Mouse (Mus musculus): ENCODE results near the gene Pde1a. TPM values are rescaled to one million over a fixed set of nuclear protein-coding genes. Genes with fewer than 3 reads are reported as not detected.
"Not testable (repeated sequence)": the region's sequence is repeated elsewhere in the genome, so short reads cannot be mapped to it uniquely, and the experiment has no call there.

The Pde1a gene
- polyA plus RNA-seq, 1 experiment from 2014 or later, result 36.9 TPM

- H3K4me3 ChIP-seq (ENCODE audit: control insufficient read depth in 1 of 2, insufficient read depth in 1 of 2, low read depth in 1 of 2, low read length in 2 of 2), result no peak overlapping the region
- no peak for ATAC-seq (ENCODE audit: insufficient number of reproducible peaks, insufficient read depth, low FRiP score, low read depth)
- WGBS, result 90% methylated on average over 4 of the region's 4 CpGs
- H3K4me2 ChIP-seq (ENCODE audit: low read length), result no peak overlapping the region
- H3K9me3 ChIP-seq (ENCODE audit: control insufficient read depth, low read length), result no peaks in the 10 kb centered on the region
- H3K4me1 ChIP-seq (ENCODE audit: control insufficient read depth in 2 of 2, insufficient read depth in 2 of 2, low read length in 2 of 2), result no peaks in the 10 kb centered on the region
- no peak overlapping the region for H3K9ac ChIP-seq (ENCODE audit: low read length)
- no peaks in the 10 kb centered on the region for H3K27me3 ChIP-seq (ENCODE audit: control insufficient read depth, insufficient read depth, low read length)
- H3K27ac ChIP-seq (replicated peaks in 1 of 2; ENCODE audit: control insufficient read depth in 1 of 2, insufficient read depth in 1 of 2, low read depth in 2 of 2, low read length in 2 of 2), result no peak overlapping the region
- H3K36me3 ChIP-seq (ENCODE audit: control insufficient read depth, insufficient read depth, low read length), result no peaks in the 10 kb centered on the region
These were observed 246.0 kb downstream of the Pde1a start for GRCm38 (mm10) chr2:79883210-79883609.

- ATAC-seq (ENCODE audit: insufficient number of reproducible peaks, insufficient read depth, low FRiP score, low read depth), result no peak
- no peaks in the 10 kb centered on the region for H3K4me1 ChIP-seq (ENCODE audit: control insufficient read depth in 2 of 2, insufficient read depth in 2 of 2, low read length in 2 of 2)
- WGBS, result 37% methylated on average over 9 of the region's 9 CpGs
These were observed 263.8 kb downstream of the Pde1a start for GRCm38 (mm10) chr2:79865275-79865999.

GRCm38 (mm10) chr2:79856874-79857273, 272.4 kb downstream of the Pde1a start:
- Histone ChIP-seq H3K4me3 (ENCODE audit: control insufficient read depth in 1 of 2, insufficient read depth in 1 of 2, low read depth in 1 of 2, low read length in 2 of 2) (no peak overlapping the region), H3K27me3 (ENCODE audit: control insufficient read depth, insufficient read depth, low read length) (no peaks in the 10 kb centered on the region), H3K4me2 (ENCODE audit: low read length) (no peak overlapping the region), H3K9ac (ENCODE audit: low read length) (no peak overlapping the region), H3K4me1 (ENCODE audit: control insufficient read depth in 2 of 2, insufficient read depth in 2 of 2, low read length in 2 of 2) (no peaks in the 10 kb centered on the region), H3K9me3 (ENCODE audit: control insufficient read depth, low read length) (no peaks in the 10 kb centered on the region), H3K36me3 (ENCODE audit: control insufficient read depth, insufficient read depth, low read length) (no peaks in the 10 kb centered on the region), H3K27ac (replicated peaks in 1 of 2; ENCODE audit: control insufficient read depth in 1 of 2, insufficient read depth in 1 of 2, low read depth in 2 of 2, low read length in 2 of 2) (no peak overlapping the region)
- WGBS, result 63% methylated on average over 1 of the region's 1 CpGs
- no peak for ATAC-seq (ENCODE audit: insufficient number of reproducible peaks, insufficient read depth, low FRiP score, low read depth)

More at GRCm38 (mm10) chr2:79865275-79865999, 263.8 kb downstream of the Pde1a start:
- Histone ChIP-seq H3K9ac (ENCODE audit: low read length) (no peak overlapping the region), H3K4me3 (ENCODE audit: control insufficient read depth in 1 of 2, insufficient read depth in 1 of 2, low read depth in 1 of 2, low read length in 2 of 2) (no peak overlapping the region), H3K9me3 (ENCODE audit: control insufficient read depth, low read length) (no peaks in the 10 kb centered on the region), H3K27me3 (ENCODE audit: control insufficient read depth, insufficient read depth, low read length) (peaks cover 14% of the 10 kb centered on the region; the same call in 1 of the 2 replicates), H3K27ac (replicated peaks in 1 of 2; ENCODE audit: control insufficient read depth in 1 of 2, insufficient read depth in 1 of 2, low read depth in 2 of 2, low read length in 2 of 2) (no peak overlapping the region), H3K36me3 (ENCODE audit: control insufficient read depth, insufficient read depth, low read length) (no peaks in the 10 kb centered on the region), H3K4me2 (ENCODE audit: low read length) (no peak overlapping the region)

- 78% methylated on average over 13 of the region's 13 CpGs for WGBS
- H3K4me2 ChIP-seq (ENCODE audit: low read length); H3K4me3 ChIP-seq (ENCODE audit: control insufficient read depth in 1 of 2, insufficient read depth in 1 of 2, low read depth in 1 of 2, low read length in 2 of 2); ATAC-seq (ENCODE audit: insufficient number of reproducible peaks, insufficient read depth, low FRiP score, low read depth); H3K9ac ChIP-seq (ENCODE audit: low read length); H3K27ac ChIP-seq (replicated peaks in 1 of 2; ENCODE audit: control insufficient read depth in 1 of 2, insufficient read depth in 1 of 2, low read depth in 2 of 2, low read length in 2 of 2); H3K4me1 ChIP-seq (ENCODE audit: control insufficient read depth in 2 of 2, insufficient read depth in 2 of 2, low read length in 2 of 2); H3K36me3 ChIP-seq (ENCODE audit: control insufficient read depth, insufficient read depth, low read length); H3K9me3 ChIP-seq (ENCODE audit: control insufficient read depth, low read length); H3K27me3 ChIP-seq (ENCODE audit: control insufficient read depth, insufficient read depth, low read length): not testable (repeated sequence)
These were observed 281.9 kb downstream of the Pde1a start for GRCm38 (mm10) chr2:79847396-79847795.

- Histone ChIP-seq H3K4me1 (ENCODE audit: control insufficient read depth in 2 of 2, insufficient read depth in 2 of 2, low read length in 2 of 2) (no peaks in the 10 kb centered on the region), H3K4me3 (ENCODE audit: control insufficient read depth in 1 of 2, insufficient read depth in 1 of 2, low read depth in 1 of 2, low read length in 2 of 2) (no peak overlapping the region), H3K36me3 (ENCODE audit: control insufficient read depth, insufficient read depth, low read length) (no peaks in the 10 kb centered on the region), H3K9me3 (ENCODE audit: control insufficient read depth, low read length) (no peaks in the 10 kb centered on the region), H3K4me2 (ENCODE audit: low read length) (no peak overlapping the region), H3K9ac (ENCODE audit: low read length) (no peak overlapping the region), H3K27me3 (ENCODE audit: control insufficient read depth, insufficient read depth, low read length) (no peaks in the 10 kb centered on the region), H3K27ac (replicated peaks in 1 of 2; ENCODE audit: control insufficient read depth in 1 of 2, insufficient read depth in 1 of 2, low read depth in 2 of 2, low read length in 2 of 2) (no peak overlapping the region)
- no peak for ATAC-seq (ENCODE audit: insufficient number of reproducible peaks, insufficient read depth, low FRiP score, low read depth)
- WGBS, result 50% methylated on average over 5 of the region's 5 CpGs
These were observed 289.7 kb downstream of the Pde1a start for GRCm38 (mm10) chr2:79839513-79839912.

GRCm38 (mm10) chr2:79839090-79839489, 290.2 kb downstream of the Pde1a start:
- WGBS, result 83% methylated on average over 6 of the region's 6 CpGs
- Histone ChIP-seq H3K4me3 (ENCODE audit: control insufficient read depth in 1 of 2, insufficient read depth in 1 of 2, low read depth in 1 of 2, low read length in 2 of 2) (no peak overlapping the region), H3K4me2 (ENCODE audit: low read length) (no peak overlapping the region), H3K9me3 (ENCODE audit: control insufficient read depth, low read length) (no peaks in the 10 kb centered on the region), H3K4me1 (ENCODE audit: control insufficient read depth in 2 of 2, insufficient read depth in 2 of 2, low read length in 2 of 2) (no peaks in the 10 kb centered on the region), H3K27me3 (ENCODE audit: control insufficient read depth, insufficient read depth, low read length) (no peaks in the 10 kb centered on the region), H3K36me3 (ENCODE audit: control insufficient read depth, insufficient read depth, low read length) (no peaks in the 10 kb centered on the region), H3K27ac (replicated peaks in 1 of 2; ENCODE audit: control insufficient read depth in 1 of 2, insufficient read depth in 1 of 2, low read depth in 2 of 2, low read length in 2 of 2) (no peak overlapping the region), H3K9ac (ENCODE audit: low read length) (no peak overlapping the region)
- ATAC-seq (ENCODE audit: insufficient number of reproducible peaks, insufficient read depth, low FRiP score, low read depth), result no peak

GRCm38 (mm10) chr2:79825853-79826252, 303.4 kb downstream of the Pde1a start:
- no peak overlapping the region for H3K4me2 ChIP-seq (ENCODE audit: low read length)
- no peaks in the 10 kb centered on the region for H3K4me1 ChIP-seq (ENCODE audit: control insufficient read depth in 2 of 2, insufficient read depth in 2 of 2, low read length in 2 of 2)
- H3K36me3 ChIP-seq (ENCODE audit: control insufficient read depth, insufficient read depth, low read length), result no peaks in the 10 kb centered on the region
- no peak overlapping the region for H3K9ac ChIP-seq (ENCODE audit: low read length)
- ATAC-seq (ENCODE audit: insufficient number of reproducible peaks, insufficient read depth, low FRiP score, low read depth), result no peak
- H3K27ac ChIP-seq (replicated peaks in 1 of 2; ENCODE audit: control insufficient read depth in 1 of 2, insufficient read depth in 1 of 2, low read depth in 2 of 2, low read length in 2 of 2), result no peak overlapping the region
- no peaks in the 10 kb centered on the region for H3K27me3 ChIP-seq (ENCODE audit: control insufficient read depth, insufficient read depth, low read length)
- WGBS, result 85% methylated on average over 4 of the region's 4 CpGs
- H3K9me3 ChIP-seq (ENCODE audit: control insufficient read depth, low read length), result no peaks in the 10 kb centered on the region
- H3K4me3 ChIP-seq (ENCODE audit: control insufficient read depth in 1 of 2, insufficient read depth in 1 of 2, low read depth in 1 of 2, low read length in 2 of 2), result no peak overlapping the region

- Histone ChIP-seq H3K27me3 (ENCODE audit: control insufficient read depth, insufficient read depth, low read length) (no peaks in the 10 kb centered on the region), H3K9ac (ENCODE audit: low read length) (no peak overlapping the region), H3K36me3 (ENCODE audit: control insufficient read depth, insufficient read depth, low read length) (no peaks in the 10 kb centered on the region), H3K4me2 (ENCODE audit: low read length) (no peak overlapping the region), H3K9me3 (ENCODE audit: control insufficient read depth, low read length) (no peaks in the 10 kb centered on the region), H3K4me1 (ENCODE audit: control insufficient read depth in 2 of 2, insufficient read depth in 2 of 2, low read length in 2 of 2) (no peaks in the 10 kb centered on the region), H3K4me3 (ENCODE audit: control insufficient read depth in 1 of 2, insufficient read depth in 1 of 2, low read depth in 1 of 2, low read length in 2 of 2) (no peak overlapping the region), H3K27ac (replicated peaks in 1 of 2; ENCODE audit: control insufficient read depth in 1 of 2, insufficient read depth in 1 of 2, low read depth in 2 of 2, low read length in 2 of 2) (no peak overlapping the region)
- 79% methylated on average over 3 of the region's 3 CpGs for WGBS
- no peak for ATAC-seq (ENCODE audit: insufficient number of reproducible peaks, insufficient read depth, low FRiP score, low read depth)
These were observed 309.7 kb downstream of the Pde1a start for GRCm38 (mm10) chr2:79819543-79819942.

Data from heart, embryonic 14.5 days (tissue).